Mouse (Mus musculus) CH12.LX (cell line): ENCODE data around the gene Mrtfa. TPM values are rescaled to one million over a fixed set of nuclear protein-coding genes. Genes with fewer than 3 reads are reported as not detected.

ENCODE experiments used
- DNase-seq: peaks from one replicate; pipeline ENCODE4 v3.0.0-alpha.2; 2013; ENCODE audit errors: extremely low read depth
- H3K27ac ChIP-seq: 2 replicates; pipeline ENCODE4 v1.5.1; 2012; ENCODE audit warnings: low read depth, mild to moderate bottlenecking, control low read depth, moderate library complexity; ENCODE audit not compliant: insufficient read depth
- H3K27me3 ChIP-seq: replicated peaks from 2 replicates; pipeline ENCODE3; 2012; ENCODE audit warnings: inconsistent platforms
- H3K36me3 ChIP-seq, 2 experiments: replicated peaks in 1 of 2; 2 replicates each; pipeline versions ENCODE3 to v1.6.1; 2012; ENCODE audit warnings: inconsistent platforms in 1 of 2, low read length in 1 of 2, mild to moderate bottlenecking in 1 of 2, mixed read lengths in 1 of 2, moderate library complexity in 1 of 2; ENCODE audit not compliant: control insufficient read depth in 1 of 2, insufficient read depth in 1 of 2
- H3K4me1 ChIP-seq, 2 experiments: 2 replicates each; pipeline ENCODE4 v1.6.1; 2012; ENCODE audit warnings: inconsistent platforms in 1 of 2, moderate library complexity in 1 of 2; ENCODE audit not compliant: insufficient read depth in 2 of 2, control insufficient read depth in 1 of 2
- H3K4me2 ChIP-seq: 2 replicates; pipeline ENCODE4 v1.6.1; 2012; ENCODE audit warnings: low read depth, mild to moderate bottlenecking, control low read depth; ENCODE audit not compliant: poor library complexity, insufficient read depth, severe bottlenecking
- H3K4me3 ChIP-seq, 3 experiments: fragments of 150-350 bp in 1 of 3; sonication (generic) in 1 of 3; replicated peaks in 1 of 3; 2 replicates each; pipeline versions ENCODE3 to v1.5.1; 2011 to 2012; ENCODE audit warnings: low read depth in 2 of 3, low read length in 2 of 3, mild to moderate bottlenecking in 2 of 3, moderate library complexity in 2 of 3, control low read depth in 1 of 3, improper control_type of control experiment in 1 of 3, inconsistent platforms in 1 of 3, mixed read lengths in 1 of 3; ENCODE audit not compliant: poor library complexity in 1 of 3
- H3K79me2 ChIP-seq: replicated peaks from 2 replicates; pipeline ENCODE4 v1.6.1; 2012; ENCODE audit warnings: mild to moderate bottlenecking, moderate library complexity; ENCODE audit not compliant: control insufficient read depth, poor library complexity, insufficient read depth, severe bottlenecking; ENCODE audit errors: extremely low read depth
- H3K9ac ChIP-seq: 2 replicates; pipeline ENCODE4 v1.6.1; 2012; ENCODE audit warnings: low read depth, mild to moderate bottlenecking, control low read depth, moderate library complexity; ENCODE audit not compliant: insufficient read depth
- H3K9me3 ChIP-seq: replicated peaks from 2 replicates; pipeline ENCODE3; 2012; ENCODE audit warnings: low read length, inconsistent platforms, mixed read lengths
- BHLHE40 ChIP-seq: IDR thresholded peaks from 2 replicates; pipeline ENCODE4 v1.6.1; 2011; ENCODE audit warnings: mild to moderate bottlenecking, low read depth, low read length, improper control_type of control experiment
- CHD2 ChIP-seq: IDR thresholded peaks from 2 replicates; pipeline ENCODE4 v1.6.1; 2011; ENCODE audit warnings: low read length, improper control_type of control experiment
- CTCF ChIP-seq, 2 experiments: IDR thresholded peaks in 1 of 2; conservative IDR thresholded peaks in 1 of 2; 2 replicates each; pipeline ENCODE4 v1.5.1; 2011 to 2012; ENCODE audit warnings: low read depth in 2 of 2, low read length in 2 of 2, improper control_type of control experiment in 1 of 2, inconsistent platforms in 1 of 2, mild to moderate bottlenecking in 1 of 2, moderate library complexity in 1 of 2
- E2F4 ChIP-seq: IDR thresholded peaks from 2 replicates; pipeline ENCODE4 v1.6.1; 2011; ENCODE audit warnings: low read depth, low read length, improper control_type of control experiment; ENCODE audit not compliant: insufficient replicate concordance
- ELF1 ChIP-seq: IDR thresholded peaks from 2 replicates; pipeline ENCODE4 v1.6.1; 2014; ENCODE audit warnings: low read depth, mild to moderate bottlenecking, inconsistent platforms, low read length, improper control_type of control experiment
- EP300 ChIP-seq: IDR thresholded peaks from 2 replicates; pipeline ENCODE4 v1.6.1; 2011; ENCODE audit warnings: low read length, improper control_type of control experiment
- ETS1 ChIP-seq: conservative IDR thresholded peaks from 2 replicates; pipeline ENCODE4 v1.6.1; 2012; ENCODE audit warnings: low read depth, mild to moderate bottlenecking, inconsistent platforms, low read length, improper control_type of control experiment, moderate library complexity
- IRF4 ChIP-seq: IDR thresholded peaks from 2 replicates; pipeline ENCODE4 v1.6.1; 2014; ENCODE audit warnings: low read depth, mild to moderate bottlenecking, inconsistent platforms, low read length, improper control_type of control experiment
- KAT2A ChIP-seq: IDR thresholded peaks from 2 replicates; pipeline ENCODE4 v1.6.1; 2012; ENCODE audit warnings: low read length, improper control_type of control experiment, inconsistent platforms; ENCODE audit not compliant: insufficient replicate concordance
- MAX ChIP-seq: IDR thresholded peaks from 2 replicates; pipeline ENCODE4 v1.6.1; 2011; ENCODE audit warnings: low read length, improper control_type of control experiment
- MAZ ChIP-seq: IDR thresholded peaks from 2 replicates; pipeline ENCODE4 v1.6.1; 2012; ENCODE audit warnings: low read depth, mild to moderate bottlenecking, inconsistent platforms, low read length, improper control_type of control experiment, moderate library complexity
- MEF2A ChIP-seq: IDR thresholded peaks from 2 replicates; pipeline ENCODE4 v1.6.1; 2014; ENCODE audit warnings: low read depth, mild to moderate bottlenecking, inconsistent platforms, low read length, improper control_type of control experiment, borderline replicate concordance
- MXI1 ChIP-seq: IDR thresholded peaks from 2 replicates; pipeline ENCODE4 v1.6.1; 2011; ENCODE audit warnings: mild to moderate bottlenecking, low read depth, low read length, improper control_type of control experiment
- MYC ChIP-seq: IDR thresholded peaks from 2 replicates; pipeline ENCODE4 v1.6.1; 2011; ENCODE audit warnings: low read depth, mild to moderate bottlenecking, improper control_type of control experiment, low read length
- NELFE ChIP-seq: IDR thresholded peaks from 2 replicates; pipeline ENCODE4 v1.6.1; 2011; ENCODE audit warnings: low read depth, low read length, improper control_type of control experiment
- NRF1 ChIP-seq: IDR thresholded peaks from 2 replicates; pipeline ENCODE4 v1.6.1; 2014; ENCODE audit warnings: low read depth, mild to moderate bottlenecking, inconsistent platforms, low read length, improper control_type of control experiment, moderate library complexity
- POLR2A ChIP-seq: IDR thresholded peaks from 2 replicates; pipeline ENCODE4 v1.6.1; 2011; ENCODE audit warnings: low read depth, mild to moderate bottlenecking, improper control_type of control experiment, low read length
- POLR2AphosphoS2 ChIP-seq: IDR thresholded peaks from 2 replicates; pipeline ENCODE4 v1.6.1; 2011; ENCODE audit warnings: low read depth, low read length, improper control_type of control experiment
- RAD21 ChIP-seq: IDR thresholded peaks from 2 replicates; pipeline ENCODE4 v1.6.1; 2011; ENCODE audit warnings: low read depth, mild to moderate bottlenecking, low read length, improper control_type of control experiment, moderate library complexity
- RCOR1 ChIP-seq: conservative IDR thresholded peaks from 2 replicates; pipeline ENCODE4 v1.6.1; 2012; ENCODE audit warnings: low read depth, mild to moderate bottlenecking, inconsistent platforms, low read length, improper control_type of control experiment
- SIN3A ChIP-seq: IDR thresholded peaks from 2 replicates; pipeline ENCODE4 v1.6.1; 2012; ENCODE audit warnings: low read length, improper control_type of control experiment, inconsistent platforms
- SMC3 ChIP-seq: IDR thresholded peaks from 2 replicates; pipeline ENCODE4 v1.6.1; 2011; ENCODE audit warnings: low read depth, low read length, improper control_type of control experiment
- TCF12 ChIP-seq: IDR thresholded peaks from 2 replicates; pipeline ENCODE4 v1.6.1; 2014; ENCODE audit warnings: low read depth, mild to moderate bottlenecking, inconsistent platforms, low read length, improper control_type of control experiment
- UBTF ChIP-seq: IDR thresholded peaks from 2 replicates; pipeline ENCODE4 v1.6.1; 2012; ENCODE audit warnings: low read depth, mild to moderate bottlenecking, inconsistent platforms, low read length, improper control_type of control experiment, moderate library complexity
- USF1 ChIP-seq: IDR thresholded peaks from 2 replicates; pipeline ENCODE4 v1.6.1; 2014; ENCODE audit warnings: low read depth, mild to moderate bottlenecking, inconsistent platforms, low read length, improper control_type of control experiment
- USF2 ChIP-seq: conservative IDR thresholded peaks from 2 replicates; pipeline ENCODE4 v1.6.1; 2011; ENCODE audit warnings: low read depth, low read length, improper control_type of control experiment
- ZC3H11A ChIP-seq: IDR thresholded peaks from 2 replicates; pipeline ENCODE4 v1.6.1; 2012; ENCODE audit warnings: low read depth, mild to moderate bottlenecking, inconsistent platforms, low read length, improper control_type of control experiment
- ZKSCAN1 ChIP-seq: IDR thresholded peaks from 2 replicates; pipeline ENCODE4 v1.6.1; 2012; ENCODE audit warnings: low read depth, inconsistent platforms, low read length, improper control_type of control experiment, borderline replicate concordance
- ZMIZ1 ChIP-seq: IDR thresholded peaks from 2 replicates; pipeline ENCODE4 v1.6.1; 2012; ENCODE audit warnings: low read depth, mild to moderate bottlenecking, inconsistent platforms, low read length, improper control_type of control experiment
- ZNF384 ChIP-seq: IDR thresholded peaks from 2 replicates; pipeline ENCODE4 v1.6.1; 2012; ENCODE audit warnings: low read depth, low read length, improper control_type of control experiment, inconsistent platforms
- dilution Hi-C: fragments of 300-500 bp; cut with MboI; formaldehyde crosslinking; loops from 2 replicates; pipeline ENCODE4 v1.14.3; 2020; ENCODE audit warnings: low sequenced_read_pairs; ENCODE audit not compliant: extremely low pct_unique_long_range_greater_than_20kb, extremely low pct_ligation_motif_present
- in situ Hi-C: fragments of 300-500 bp; cut with MboI; formaldehyde crosslinking; loops from 3 replicates; pipeline ENCODE4 v1.14.3; 2019; ENCODE audit warnings: low sequenced_read_pairs, low pct_ligation_motif_present, low pct_unique_long_range_greater_than_20kb, mixed read lengths
- polyA plus RNA-seq: library from polyadenylated mRNA; unstranded; fragments of >175 nt; gene quantifications from 2 replicates; pipeline ENCODE4 v1.2.1, GENCODE M21; 2012; ENCODE audit warnings: low read depth; ENCODE audit not compliant: insufficient read length
- total RNA-seq, 2 experiments: library from RNA; depleted of rRNA; stranded (reverse); fragments of 300-350 nt in 1 of 2; fragments of >200 nt in 1 of 2; gene quantifications; 2 replicates each; pipeline ENCODE4 v1.2.3; 2012 to 2014

The Mrtfa gene
- total and polyA plus RNA-seq, 3 experiments, result 4.6 to 23.2 (median 8.2) TPM

DNA sequence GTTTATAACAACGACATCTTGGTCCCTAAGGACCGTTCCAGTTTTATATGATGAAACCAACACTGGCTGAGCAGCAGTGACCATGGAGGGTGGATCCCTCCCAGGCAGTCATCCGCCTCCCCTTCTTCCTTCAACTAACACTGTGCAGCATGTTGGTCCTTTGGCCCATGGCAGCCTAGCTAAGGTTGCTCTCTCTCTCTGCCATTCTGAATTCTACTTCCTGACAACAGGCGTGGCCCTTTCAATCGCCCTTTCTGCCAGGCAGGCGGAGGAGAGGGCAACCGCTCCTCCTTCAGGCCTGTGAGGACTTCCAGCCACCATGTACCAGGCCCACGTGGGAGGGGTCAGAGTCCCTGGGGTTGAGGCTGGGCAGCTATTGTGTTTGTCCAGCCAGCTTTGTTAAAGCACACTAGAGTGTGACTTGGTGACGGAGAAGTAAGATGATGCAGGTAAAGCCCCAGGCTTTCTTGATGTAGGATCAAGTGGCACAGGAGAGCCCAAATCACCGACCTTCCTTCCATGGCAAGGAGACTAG lies 159.6 kb downstream of the Mrtfa start:
- dilution Hi-C loops (no loop called here), in situ Hi-C loops (no loop called here)
- no peak for TF ChIP-seq E2F4
- no peak for TF ChIP-seq IRF4
- TF ChIP-seq ZC3H11A, result no peak
- TF ChIP-seq SIN3A, result no peak
- Histone ChIP-seq H3K27ac (no peak overlapping the region), H3K4me3 (no peak overlapping the region), H3K79me2 (0 out of 2 replicates have a peak, but pooled peaks cover 4% of the 10 kb centered on the region), H3K4me1 (peaks cover 37 to 97% of the 10 kb centered on the region in 2 experiments), H3K36me3 (peaks cover 12 to 47% of the 10 kb centered on the region in 2 experiments), H3K4me2 (no peak overlapping the region), H3K27me3 (no peaks in the 10 kb centered on the region), H3K9ac (no peak overlapping the region), H3K9me3 (no peaks in the 10 kb centered on the region)
- no peak for DNase-seq

DNA sequence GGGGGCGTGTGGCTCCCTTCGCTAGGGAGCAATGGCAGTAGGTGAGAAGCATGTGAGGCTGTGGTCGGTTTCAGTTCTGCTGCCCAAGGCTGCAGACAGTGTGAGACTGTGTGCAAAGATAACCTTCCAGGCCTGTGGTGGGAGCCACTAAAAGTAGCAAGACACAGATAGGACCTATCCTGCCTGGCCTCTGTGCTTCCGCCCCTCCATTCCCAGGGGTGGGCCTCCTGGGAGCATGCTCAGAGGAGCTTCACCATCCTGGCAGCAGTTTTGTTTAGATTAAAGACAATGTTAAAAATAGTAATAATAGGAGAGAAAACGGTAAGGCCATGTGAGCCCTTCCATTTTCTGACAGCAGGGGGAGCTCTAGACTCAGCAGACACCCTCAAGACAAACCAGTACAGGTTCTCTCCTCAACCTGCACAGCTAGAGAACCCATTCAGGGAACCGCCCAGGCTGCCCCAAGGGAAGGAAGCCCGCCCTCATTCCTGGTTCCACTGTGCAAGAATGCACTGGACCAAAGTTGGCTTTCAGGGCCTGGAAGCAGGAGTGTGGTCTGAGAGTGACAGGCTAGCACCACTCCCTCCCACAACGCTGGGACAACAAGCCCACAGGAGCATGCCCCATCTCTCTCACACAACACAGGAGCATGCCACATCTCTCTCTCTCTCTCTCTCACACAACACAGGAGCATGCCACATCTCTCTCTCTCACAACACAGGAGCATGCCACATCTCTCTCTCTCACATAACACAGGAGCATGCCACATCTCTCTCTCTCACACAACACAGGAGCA lies 163.0 kb downstream of the Mrtfa start:
- dilution Hi-C loops, result no loop called here
- Histone ChIP-seq H3K9ac (no peak overlapping the region), H3K27me3 (no peaks in the 10 kb centered on the region), H3K4me1 (peaks cover 25 to 88% of the 10 kb centered on the region in 2 experiments), H3K9me3 (no peaks in the 10 kb centered on the region), H3K4me3 (no peak overlapping the region), H3K79me2 (no peaks in the 10 kb centered on the region), H3K4me2 (peak overlapping the region; percentile 60; the same call in 1 of the 2 replicates), H3K36me3 (peaks cover 9 to 58% of the 10 kb centered on the region in 2 experiments), H3K27ac (no peak overlapping the region)
- in situ Hi-C loops, result loop anchor here (5.0 kb wide), 1 partner anchor 35 kb away; no protein-coding TSS in a partner anchor
- peak; percentile 86 for DNase-seq
- peak; percentile 20; the same call in 1 of the 2 replicates for TF ChIP-seq ELF1
- peak; percentile 68; the same call in 1 of the 2 replicates for TF ChIP-seq MEF2A
- TF ChIP-seq RCOR1, result no peak
- TF ChIP-seq SMC3, result peak; percentile 93
- peak; percentile 86 for TF ChIP-seq BHLHE40
- no peak for TF ChIP-seq KAT2A
- TF ChIP-seq ZNF384, result no peak
- peak; percentile 39; the same call in 1 of the 2 replicates for TF ChIP-seq TCF12
- no peak for TF ChIP-seq POLR2AphosphoS2
- no peak for TF ChIP-seq ZKSCAN1
- TF ChIP-seq NELFE, result peak; percentile 30; the same call in 1 of the 2 replicates
- peak; percentile 86 for TF ChIP-seq MAX
- no peak for TF ChIP-seq USF2
- peak; percentile 57 for TF ChIP-seq EP300
- peak; percentile 94 for TF ChIP-seq RAD21
- TF ChIP-seq POLR2A, result no peak
- peak; percentile 81 for TF ChIP-seq MXI1
- TF ChIP-seq NRF1, result peak; percentile 58
- TF ChIP-seq SIN3A, result peak; percentile 60
- no peak for TF ChIP-seq ZMIZ1
- peak; percentile 33 for TF ChIP-seq ZC3H11A
- TF ChIP-seq ETS1, result peak; percentile 53; the same call in 1 of the 2 replicates
- no peak for TF ChIP-seq CHD2
- TF ChIP-seq MAZ, result no peak
- TF ChIP-seq UBTF, result no peak
- TF ChIP-seq USF1, result no peak
- TF ChIP-seq MYC, result peak; percentile 78
- TF ChIP-seq IRF4, result peak; percentile 87
- peak; percentile 91 to 97 for TF ChIP-seq CTCF (conservative IDR thresholded peaks at IDR 0.05 in 1 of 2, IDR thresholded peaks at IDR 0.05 in 1 of 2; ENCODE audit: low read depth in 2 of 2, low read length in 2 of 2)
